Mouse (Mus musculus) fat pad, adult 2 months (tissue): ENCODE results near the gene Supt20.
"Not testable (repeated sequence)": the region's sequence is repeated elsewhere in the genome, so short reads cannot be mapped to it uniquely, and the experiment has no call there.

ENCODE experiments used
- DNase-seq: peaks from one replicate; pipeline ENCODE4 v3.0.0-alpha.2; 2011; ENCODE audit warnings: low read depth, low spot score; ENCODE audit errors: extremely low read depth

The Supt20 gene

GRCm38 (mm10) chr3:54755145-54756041, 62.8 kb downstream of the Supt20 start, which contains the start of gene Smad9:
Gene Smad9 (plus strand): TSS chr3:54755582.
- no peak for DNase-seq

- no peak for DNase-seq
These were observed 63.5 kb downstream of the Supt20 start for GRCm38 (mm10) chr3:54756058-54756457.

- DNase-seq: no peak
These were observed 64.8 kb downstream of the Supt20 start for GRCm38 (mm10) chr3:54757446-54757845.

DNA sequence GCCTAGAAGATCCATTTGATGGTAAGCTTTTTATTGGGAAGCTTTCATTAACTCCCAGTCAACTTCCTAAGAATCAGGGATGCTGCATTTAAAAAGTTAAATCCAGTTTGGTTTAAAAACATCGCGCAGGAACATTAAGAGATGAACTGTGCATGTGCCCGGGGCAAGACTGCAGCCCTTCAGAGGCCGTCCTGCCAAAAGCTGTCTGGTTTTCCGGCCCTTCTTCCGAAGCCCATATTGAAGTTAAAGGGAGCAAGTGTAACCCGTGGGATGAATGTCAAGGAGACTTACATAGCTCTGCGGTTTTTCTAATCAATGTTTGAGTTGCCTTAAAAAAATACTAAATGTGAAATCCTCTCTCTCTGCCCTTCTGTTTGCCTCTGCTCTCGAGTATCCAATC, 66.6 kb downstream of the Supt20 start:
- DNase-seq: no peak

DNA sequence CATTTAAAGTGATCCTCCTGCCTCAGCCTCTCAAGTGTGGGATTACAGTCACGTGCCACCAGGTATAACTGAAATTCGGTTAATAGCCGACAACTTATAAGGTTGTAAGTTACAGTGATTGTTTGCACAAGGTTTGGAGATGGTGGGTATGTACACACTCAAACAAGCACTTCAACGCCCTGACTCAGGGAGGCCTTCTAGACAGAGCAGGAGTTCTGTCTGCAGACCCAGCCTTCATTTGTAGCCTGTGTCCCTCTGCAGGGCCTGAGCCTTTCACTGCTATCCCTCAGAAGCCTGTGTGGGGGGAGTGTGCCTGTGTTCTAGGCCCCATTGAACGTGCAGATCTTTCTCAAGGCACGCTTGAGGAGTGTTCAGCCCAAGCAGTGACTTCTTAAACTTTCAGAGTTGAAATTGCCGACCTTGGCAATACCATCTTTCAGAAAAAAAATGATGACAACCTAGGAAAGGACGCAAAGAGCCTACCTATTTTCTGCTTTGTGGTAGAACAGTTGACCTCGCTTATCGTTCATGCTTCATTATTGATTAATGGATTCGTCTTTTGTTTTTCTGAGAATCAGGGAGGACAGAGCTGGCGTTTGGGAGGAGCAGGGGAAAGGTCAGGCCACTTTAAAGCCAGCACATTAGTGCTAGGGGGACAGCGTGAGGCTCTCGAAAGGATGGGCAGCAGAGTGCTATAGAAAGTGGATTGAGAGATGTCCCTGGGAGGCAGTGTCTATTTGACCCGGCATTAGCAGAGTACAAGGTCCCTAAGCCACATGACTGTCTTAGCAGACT, 67.9 kb downstream of the Supt20 start:
- DNase-seq: no peak

DNA sequence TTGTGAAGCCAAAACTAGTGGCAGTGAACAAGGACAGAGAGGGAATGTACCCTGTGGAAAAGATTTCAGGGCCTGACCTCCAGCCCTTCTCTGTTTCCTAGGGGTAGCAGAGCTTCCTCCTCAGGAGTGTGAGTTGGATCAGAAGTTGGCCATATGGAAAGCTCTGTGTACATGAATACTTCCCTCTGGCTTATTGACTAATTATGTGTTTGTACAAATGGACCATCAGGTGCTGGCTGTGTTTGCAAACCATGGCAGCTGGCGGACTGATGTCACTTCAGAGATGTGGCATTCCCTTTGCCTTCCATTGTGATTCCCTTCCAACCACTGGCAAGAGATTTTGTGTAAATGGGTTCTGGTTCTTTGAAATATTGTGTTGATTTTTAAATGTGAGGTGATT, 68.7 kb downstream of the Supt20 start:
- DNase-seq: no peak

DNA sequence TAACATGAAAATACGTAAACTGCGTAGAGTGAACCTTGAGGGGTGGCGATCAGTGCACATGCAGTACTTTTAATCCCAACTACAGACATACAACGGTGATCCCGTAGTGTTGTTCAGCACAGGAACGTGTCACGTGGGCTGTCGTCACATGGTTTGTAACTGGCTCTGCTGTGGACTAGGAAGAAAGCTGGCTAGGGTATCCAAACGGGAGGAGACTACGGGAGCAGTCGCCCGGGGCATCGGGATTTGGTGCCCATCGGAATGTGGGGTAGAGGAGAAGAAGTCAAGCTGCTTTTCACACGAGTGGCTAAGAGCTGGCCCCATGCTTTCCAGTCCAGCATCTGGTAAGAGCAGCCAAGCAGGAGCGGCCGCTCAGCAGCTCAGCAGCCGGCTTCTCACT, 71.8 kb downstream of the Supt20 start:
- no peak for DNase-seq

DNA sequence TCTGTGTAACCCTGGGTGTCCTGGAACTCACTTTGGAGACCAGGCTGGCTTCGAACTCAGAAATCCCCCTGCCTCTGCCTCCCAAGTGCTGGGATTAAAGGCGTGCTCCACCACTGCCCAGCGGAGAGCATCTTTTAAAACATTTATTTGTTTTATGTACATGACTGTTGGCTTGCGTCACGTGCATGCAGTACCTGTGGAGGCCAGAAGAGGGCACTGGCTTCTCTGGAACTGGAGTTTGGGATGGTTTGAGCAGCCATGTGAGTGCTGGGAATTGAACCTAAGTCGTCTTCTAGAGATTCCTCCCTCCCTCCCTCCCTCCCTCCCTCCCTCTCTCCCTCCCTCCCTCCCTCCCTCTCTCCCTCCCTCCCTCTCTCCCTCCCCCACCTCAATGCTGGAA, 72.9 kb downstream of the Supt20 start:
- not testable (repeated sequence) for DNase-seq

- no peak for DNase-seq
These were observed 73.4 kb downstream of the Supt20 start for GRCm38 (mm10) chr3:54766034-54766433.

- DNase-seq: no peak
These were observed 74.2 kb downstream of the Supt20 start for GRCm38 (mm10) chr3:54766811-54767210.

GRCm38 (mm10) chr3:54768592-54768991, 76.0 kb downstream of the Supt20 start:
- no peak for DNase-seq

GRCm38 (mm10) chr3:54769349-54770275, 77.0 kb downstream of the Supt20 start:
- DNase-seq: no peak

DNA sequence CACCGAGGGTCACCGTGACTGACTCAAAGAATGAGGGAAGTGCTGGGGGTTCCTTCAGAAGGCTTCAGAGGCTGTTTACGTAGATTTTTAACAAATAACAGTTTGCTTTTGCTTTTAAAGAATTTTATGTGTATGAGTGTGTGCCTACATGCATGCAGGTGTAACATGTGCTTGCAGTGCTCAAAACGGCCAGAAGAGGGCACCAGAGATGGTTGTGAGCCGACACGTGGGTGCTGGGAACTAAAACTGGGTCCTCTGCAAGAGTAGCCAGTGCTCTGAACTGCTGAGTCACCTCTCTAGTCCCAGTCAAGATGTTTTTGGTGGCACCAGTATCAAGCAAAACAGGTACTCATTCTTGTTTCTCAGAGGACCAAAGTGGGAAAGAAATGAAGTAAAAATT, 81.0 kb downstream of the Supt20 start:
- DNase-seq: no peak

DNA sequence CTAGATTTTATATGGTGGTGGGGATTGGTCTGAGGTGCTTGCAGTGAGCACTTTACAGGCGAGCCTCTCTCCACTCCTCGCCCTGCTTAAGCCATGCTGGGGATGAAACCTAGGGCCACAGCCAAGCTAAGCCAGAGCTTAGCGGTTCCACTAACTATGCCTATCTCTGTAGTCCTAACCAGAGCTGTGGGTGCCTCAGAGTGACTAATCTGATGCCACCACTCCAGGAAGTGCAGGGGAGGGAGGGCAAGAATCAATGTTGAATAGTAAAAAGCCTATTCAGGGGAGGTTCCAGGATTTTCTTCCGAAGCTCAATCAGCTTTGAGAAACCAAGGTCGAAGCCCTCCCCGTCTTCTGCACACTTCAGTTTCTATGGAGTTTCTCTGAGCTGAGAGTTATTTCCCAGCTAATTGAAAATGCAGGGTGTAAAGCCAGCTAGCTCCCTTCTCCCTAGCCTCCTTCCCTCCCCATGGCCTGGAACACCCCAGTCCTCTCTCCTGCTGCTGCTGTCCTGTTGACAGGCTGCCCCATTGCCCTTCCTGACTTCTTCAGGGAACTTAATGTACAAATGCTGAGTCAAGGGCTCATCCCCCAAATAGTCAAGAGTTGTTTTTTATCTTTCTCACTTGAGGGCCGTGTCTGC, 83.5 kb downstream of the Supt20 start:
- DNase-seq: no peak
